Mouse (Mus musculus) G1E (cell line): ENCODE results near the gene March6.

Experiments
- CTCF ChIP-seq: IDR thresholded peaks from 2 replicates; pipeline ENCODE4 v1.5.1; 2012; ENCODE audit warnings: low read depth, low read length, inconsistent platforms, mixed read lengths
- GATA1 ChIP-seq: IDR thresholded peaks from 2 replicates; pipeline ENCODE4 v1.6.1; 2012; ENCODE audit warnings: borderline replicate concordance, low read length, inconsistent platforms, mixed read lengths
- GATA2 ChIP-seq: IDR thresholded peaks from 2 replicates; pipeline ENCODE4 v1.6.1; 2012; ENCODE audit warnings: low read depth, low read length, inconsistent platforms, borderline replicate concordance
- POLR2AphosphoS5 ChIP-seq: IDR thresholded peaks from 2 replicates; pipeline ENCODE4 v1.6.1; 2012; ENCODE audit warnings: low read depth, low read length, inconsistent platforms; ENCODE audit not compliant: insufficient replicate concordance

- TF ChIP-seq CTCF, result no peak
- no peak for TF ChIP-seq GATA1
- no peak for TF ChIP-seq POLR2AphosphoS5
- TF ChIP-seq GATA2, result no peak
Observed at GRCm38 (mm10) chr15:31468806-31469205, 62.0 kb downstream of the March6 start.
